Mouse (Mus musculus): Measurements from ENCODE around the gene Zkscan7. TPM values are rescaled to one million over a fixed set of nuclear protein-coding genes. Genes with fewer than 3 reads are reported as not detected.
A peak's percentile ranks its signal among the peaks of the same experiment; 100 is the strongest.
"Not testable (repeated sequence)": the region's sequence is repeated elsewhere in the genome, so short reads cannot be mapped to it uniquely, and the experiment has no call there.

Zkscan7 gene
- 4.8 and 4.9 TPM in 2 replicates for polyA plus RNA-seq (2015; fragmentation: Nextera tagmentation; extraction: Ambion mirVana)

- 86% methylated on average over 3 of the region's 3 CpGs for WGBS
- H3K36me3 ChIP-seq (ENCODE audit: control insufficient read depth, insufficient read depth, low read length), result no peaks in the 10 kb centered on the region
- no peak within 1 kb of the TSS for H3K9ac ChIP-seq (ENCODE audit: low read length)
- H3K27ac ChIP-seq (ENCODE audit: low read length), result no peak within 1 kb of the TSS; the same call in 1 of the 2 replicates
- H3K4me2 ChIP-seq (ENCODE audit: low read depth, low read length), result peak within 1 kb of the TSS; percentile 87
- no peaks in the 10 kb centered on the region for H3K27me3 ChIP-seq (ENCODE audit: control insufficient read depth, insufficient read depth, low read length)
- peak within 1 kb of the TSS; percentile 85 for H3K4me3 ChIP-seq (replicated peaks; ENCODE audit: low read length)
- ATAC-seq (ENCODE audit: insufficient read depth, low FRiP score), result no peak
- 0 out of 2 replicates have a peak, but pooled peaks cover 5% of the 10 kb centered on the region for H3K9me3 ChIP-seq (replicated peaks; ENCODE audit: control insufficient read depth, low read length)
- 0 out of 2 replicates have a peak, but pooled peaks cover 3% of the 10 kb centered on the region for H3K4me1 ChIP-seq (ENCODE audit: control insufficient read depth, insufficient read depth, low read length)
These were observed at the start of gene Zkscan7 for GRCm38 (mm10) chr9:122885385-122885784. Gene Zkscan7, plus strand, starts transcription at chr9:122885685.

GRCm38 (mm10) chr9:122836126-122836525 is 49.4 kb upstream of the Zkscan7 start:
- WGBS, result 60% methylated on average over 9 of the region's 9 CpGs
- Histone ChIP-seq H3K4me3 (replicated peaks; ENCODE audit: low read length) (no peak overlapping the region), H3K9ac (ENCODE audit: low read length) (no peak overlapping the region), H3K27ac (ENCODE audit: low read length) (peak overlapping the region; percentile 58), H3K27me3 (ENCODE audit: control insufficient read depth, insufficient read depth, low read length) (no peaks in the 10 kb centered on the region), H3K4me2 (ENCODE audit: low read depth, low read length) (no peak overlapping the region), H3K36me3 (ENCODE audit: control insufficient read depth, insufficient read depth, low read length) (no peaks in the 10 kb centered on the region), H3K4me1 (ENCODE audit: control insufficient read depth, insufficient read depth, low read length) (peaks cover 15% of the 10 kb centered on the region), H3K9me3 (replicated peaks; ENCODE audit: control insufficient read depth, low read length) (no peaks in the 10 kb centered on the region)
- ATAC-seq (ENCODE audit: insufficient read depth, low FRiP score), result no peak

DNA sequence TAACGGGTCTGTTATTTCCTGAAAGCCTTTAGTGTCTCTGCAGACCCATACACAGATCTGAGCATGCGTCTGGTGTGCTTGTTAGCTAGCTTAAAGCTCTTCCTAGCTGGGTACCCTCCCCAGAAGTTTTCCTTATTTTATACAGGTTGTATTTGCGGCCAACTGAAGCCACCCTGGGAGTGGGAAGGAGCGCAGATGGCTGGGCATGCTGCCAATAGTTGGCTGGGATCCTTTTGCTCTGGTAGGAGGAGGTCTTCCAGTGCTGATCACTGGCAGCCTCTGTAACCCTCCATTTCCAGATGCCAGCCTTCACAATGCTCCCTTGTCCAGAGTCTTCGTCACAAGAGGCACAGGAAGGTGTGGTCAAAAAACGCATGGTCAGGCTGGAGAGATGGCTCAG is 48.7 kb upstream of the Zkscan7 start:
- Histone ChIP-seq H3K9me3 (replicated peaks; ENCODE audit: control insufficient read depth, low read length) (no peaks in the 10 kb centered on the region), H3K36me3 (ENCODE audit: control insufficient read depth, insufficient read depth, low read length) (no peaks in the 10 kb centered on the region), H3K4me3 (replicated peaks; ENCODE audit: low read length) (no peak overlapping the region), H3K4me2 (ENCODE audit: low read depth, low read length) (no peak overlapping the region), H3K9ac (ENCODE audit: low read length) (no peak overlapping the region), H3K4me1 (ENCODE audit: control insufficient read depth, insufficient read depth, low read length) (peaks cover 15% of the 10 kb centered on the region), H3K27me3 (ENCODE audit: control insufficient read depth, insufficient read depth, low read length) (no peaks in the 10 kb centered on the region), H3K27ac (ENCODE audit: low read length) (peak overlapping the region; percentile 58)
- WGBS, result 33% methylated on average over 6 of the region's 6 CpGs
- ATAC-seq (ENCODE audit: insufficient read depth, low FRiP score), result peak; percentile 82

DNA sequence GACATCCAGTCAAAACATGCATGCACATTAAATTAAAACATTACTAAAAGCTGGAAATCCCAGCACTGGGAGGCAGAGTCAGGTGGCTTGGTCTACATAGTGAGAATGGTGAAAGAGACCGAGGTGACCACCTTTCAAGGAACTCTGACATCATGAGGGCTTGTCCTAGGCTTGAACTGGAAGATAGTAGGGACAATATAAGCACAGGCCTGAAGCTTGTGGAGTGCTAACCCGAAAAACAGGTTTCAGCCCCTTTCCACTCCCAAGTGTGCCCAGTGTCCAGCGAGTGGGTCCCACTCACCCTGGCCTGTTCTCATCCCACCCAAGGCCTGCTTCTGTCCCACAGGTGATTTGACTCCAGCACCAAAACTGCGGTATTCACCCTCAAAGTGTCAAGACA is 48.3 kb upstream of the Zkscan7 start:
- no peaks in the 10 kb centered on the region for H3K9me3 ChIP-seq (replicated peaks; ENCODE audit: control insufficient read depth, low read length)
- no peaks in the 10 kb centered on the region for H3K36me3 ChIP-seq (ENCODE audit: control insufficient read depth, insufficient read depth, low read length)
- H3K9ac ChIP-seq (ENCODE audit: low read length), result 0 out of 2 replicates have a peak overlapping the region, but pooled peaks have one; percentile 43
- H3K4me1 ChIP-seq (ENCODE audit: control insufficient read depth, insufficient read depth, low read length), result peaks cover 15% of the 10 kb centered on the region
- ATAC-seq (ENCODE audit: insufficient read depth, low FRiP score), result peak; percentile 37; the same call in 1 of the 2 replicates
- H3K27me3 ChIP-seq (ENCODE audit: control insufficient read depth, insufficient read depth, low read length), result no peaks in the 10 kb centered on the region
- H3K4me2 ChIP-seq (ENCODE audit: low read depth, low read length), result no peak overlapping the region
- H3K27ac ChIP-seq (ENCODE audit: low read length), result peak overlapping the region; percentile 58
- H3K4me3 ChIP-seq (replicated peaks; ENCODE audit: low read length), result no peak overlapping the region
- 72% methylated on average over 4 of the region's 4 CpGs for WGBS

- Histone ChIP-seq H3K27ac (ENCODE audit: low read length) (peak overlapping the region; percentile 58), H3K9me3 (replicated peaks; ENCODE audit: control insufficient read depth, low read length) (no peaks in the 10 kb centered on the region), H3K36me3 (ENCODE audit: control insufficient read depth, insufficient read depth, low read length) (no peaks in the 10 kb centered on the region), H3K4me2 (ENCODE audit: low read depth, low read length) (peak overlapping the region; percentile 22; the same call in 1 of the 2 replicates), H3K4me1 (ENCODE audit: control insufficient read depth, insufficient read depth, low read length) (peaks cover 15% of the 10 kb centered on the region), H3K4me3 (replicated peaks; ENCODE audit: low read length) (no peak overlapping the region), H3K9ac (ENCODE audit: low read length) (peak overlapping the region; percentile 43; the same call in 1 of the 2 replicates), H3K27me3 (ENCODE audit: control insufficient read depth, insufficient read depth, low read length) (no peaks in the 10 kb centered on the region)
- ATAC-seq (ENCODE audit: insufficient read depth, low FRiP score), result peak; percentile 70
- 23% methylated on average over 16 of the region's 16 CpGs for WGBS
These were observed 47.8 kb upstream of the Zkscan7 start for GRCm38 (mm10) chr9:122837680-122838079.

DNA sequence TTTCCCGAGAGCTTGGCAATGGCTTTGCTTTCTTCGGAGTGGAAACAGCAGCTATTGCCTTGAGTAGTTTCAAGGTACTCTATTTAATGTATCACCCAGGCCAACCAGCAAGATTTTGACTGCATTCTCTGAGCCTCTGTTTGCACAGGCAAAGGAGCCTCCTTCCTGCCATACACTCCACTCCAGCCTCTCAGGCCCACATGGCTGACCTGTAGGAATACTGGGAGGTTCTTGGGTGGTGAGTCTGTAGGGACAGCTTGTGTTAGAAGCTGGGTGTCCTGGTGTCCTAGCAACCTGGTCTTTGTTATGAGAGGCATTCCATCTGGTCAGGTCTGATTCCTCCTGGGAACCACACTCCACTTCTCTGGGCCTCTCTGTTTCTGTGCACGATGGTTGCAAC is 41.7 kb upstream of the Zkscan7 start, which contains the start of gene Gm35549:
TSS of gene Gm35549 (minus strand) at position 276 of the 400 bp plus-strand sequence.
- Histone ChIP-seq H3K9me3 (replicated peaks; ENCODE audit: control insufficient read depth, low read length) (peaks cover 5% of the 10 kb centered on the region; the same call in 1 of the 2 replicates), H3K27ac (ENCODE audit: low read length) (no peak within 1 kb of the TSS), H3K36me3 (ENCODE audit: control insufficient read depth, insufficient read depth, low read length) (peaks cover 5% of the 10 kb centered on the region), H3K27me3 (ENCODE audit: control insufficient read depth, insufficient read depth, low read length) (no peaks in the 10 kb centered on the region), H3K4me3 (replicated peaks; ENCODE audit: low read length) (no peak within 1 kb of the TSS), H3K4me2 (ENCODE audit: low read depth, low read length) (no peak within 1 kb of the TSS), H3K9ac (ENCODE audit: low read length) (no peak within 1 kb of the TSS), H3K4me1 (ENCODE audit: control insufficient read depth, insufficient read depth, low read length) (no peaks in the 10 kb centered on the region)
- whole genome bisulfite sequencing, result 73% methylated on average over 3 of the region's 3 CpGs
- no peak for ATAC-seq (ENCODE audit: insufficient read depth, low FRiP score)

DNA sequence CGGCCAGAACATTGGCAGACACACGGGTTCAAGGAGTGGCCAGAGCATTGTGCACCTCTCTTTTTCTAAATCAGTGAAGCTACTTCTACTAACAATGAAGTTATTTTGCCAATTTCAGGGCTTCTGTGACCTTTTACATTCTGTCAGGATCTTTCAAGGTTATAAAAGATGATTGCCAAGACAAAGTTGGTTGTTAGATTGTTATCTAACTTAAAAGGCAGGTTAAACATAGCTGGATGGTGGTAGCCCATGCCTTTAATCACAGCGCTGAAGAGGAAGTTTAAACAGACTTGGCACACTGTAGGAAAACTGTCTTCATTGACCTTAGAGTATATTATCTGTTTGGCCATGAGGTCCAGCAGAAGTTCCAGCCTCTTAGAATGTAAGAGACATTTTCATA is 39.9 kb upstream of the Zkscan7 start:
- H3K4me2 ChIP-seq (ENCODE audit: low read depth, low read length), result no peak overlapping the region
- H3K9me3 ChIP-seq (replicated peaks; ENCODE audit: control insufficient read depth, low read length), result peaks cover 9% of the 10 kb centered on the region; the same call in 1 of the 2 replicates
- H3K36me3 ChIP-seq (ENCODE audit: control insufficient read depth, insufficient read depth, low read length), result peaks cover 19% of the 10 kb centered on the region
- no peak overlapping the region for H3K27ac ChIP-seq (ENCODE audit: low read length)
- H3K4me3 ChIP-seq (replicated peaks; ENCODE audit: low read length), result no peak overlapping the region
- no peak for ATAC-seq (ENCODE audit: insufficient read depth, low FRiP score)
- H3K27me3 ChIP-seq (ENCODE audit: control insufficient read depth, insufficient read depth, low read length), result no peaks in the 10 kb centered on the region
- H3K4me1 ChIP-seq (ENCODE audit: control insufficient read depth, insufficient read depth, low read length), result no peaks in the 10 kb centered on the region
- 80% methylated on average over 3 of the region's 3 CpGs for WGBS
- no peak overlapping the region for H3K9ac ChIP-seq (ENCODE audit: low read length)

GRCm38 (mm10) chr9:122846156-122846555 is 39.3 kb upstream of the Zkscan7 start:
- ATAC-seq (ENCODE audit: insufficient read depth, low FRiP score), result no peak
- Histone ChIP-seq H3K4me2 (ENCODE audit: low read depth, low read length) (no peak overlapping the region), H3K9me3 (replicated peaks; ENCODE audit: control insufficient read depth, low read length) (peaks cover 9% of the 10 kb centered on the region; the same call in 1 of the 2 replicates), H3K36me3 (ENCODE audit: control insufficient read depth, insufficient read depth, low read length) (peaks cover 25% of the 10 kb centered on the region), H3K27me3 (ENCODE audit: control insufficient read depth, insufficient read depth, low read length) (no peaks in the 10 kb centered on the region), H3K4me3 (replicated peaks; ENCODE audit: low read length) (no peak overlapping the region), H3K9ac (ENCODE audit: low read length) (no peak overlapping the region), H3K4me1 (ENCODE audit: control insufficient read depth, insufficient read depth, low read length) (no peaks in the 10 kb centered on the region), H3K27ac (ENCODE audit: low read length) (no peak overlapping the region)

GRCm38 (mm10) chr9:122847811-122848311 is 37.6 kb upstream of the Zkscan7 start:
- not testable (repeated sequence) for H3K9me3 ChIP-seq (replicated peaks; ENCODE audit: control insufficient read depth, low read length); H3K9ac ChIP-seq (ENCODE audit: low read length); H3K27me3 ChIP-seq (ENCODE audit: control insufficient read depth, insufficient read depth, low read length); H3K4me1 ChIP-seq (ENCODE audit: control insufficient read depth, insufficient read depth, low read length); ATAC-seq (ENCODE audit: insufficient read depth, low FRiP score); H3K4me3 ChIP-seq (replicated peaks; ENCODE audit: low read length); H3K4me2 ChIP-seq (ENCODE audit: low read depth, low read length); H3K27ac ChIP-seq (ENCODE audit: low read length)
- peaks cover 42% of the 10 kb centered on the region for H3K36me3 ChIP-seq (ENCODE audit: control insufficient read depth, insufficient read depth, low read length)
- 86% methylated on average over 7 of the region's 8 CpGs for WGBS
